Mouse (Mus musculus): ENCODE data around the gene Wdr5. TPM values are rescaled to one million over a fixed set of nuclear protein-coding genes. Genes with fewer than 3 reads are reported as not detected.

The Wdr5 gene
- polyA plus RNA-seq, 1 experiment from 2014 or later, result 33.7 TPM

GRCm38 (mm10) chr2:27572928-27573627 lies 58.1 kb downstream of the Wdr5 start:
- no peak overlapping the region for H3K4me3 ChIP-seq
- H3K27me3 ChIP-seq (replicated peaks), result no peaks in the 10 kb centered on the region
- H3K36me3 ChIP-seq, result no peaks in the 10 kb centered on the region
- peak; percentile 61; the same call in 1 of the 2 replicates for ATAC-seq (ENCODE audit: insufficient number of reproducible peaks, low FRiP score)
- peaks cover 29% of the 10 kb centered on the region for H3K4me1 ChIP-seq (replicated peaks)
- 52% methylated on average over 18 of the region's 18 CpGs for WGBS
- H3K9ac ChIP-seq, result no peak overlapping the region
- H3K27ac ChIP-seq (ENCODE audit: poor library complexity, severe bottlenecking), result 0 out of 2 replicates have a peak overlapping the region, but pooled peaks have one; percentile 31
- H3K4me2 ChIP-seq, result no peak overlapping the region
- no peaks in the 10 kb centered on the region; the same call in 1 of the 2 replicates for H3K9me3 ChIP-seq (replicated peaks)

- WGBS, result 79% methylated on average over 8 of the region's 8 CpGs
Observed at GRCm38 (mm10) chr2:27573628-27573966, 58.6 kb downstream of the Wdr5 start.

GRCm38 (mm10) chr2:27576416-27576815 lies 61.5 kb downstream of the Wdr5 start:
- no peak overlapping the region for H3K4me3 ChIP-seq
- WGBS, result 88% methylated on average over 4 of the region's 4 CpGs
- H3K4me1 ChIP-seq (replicated peaks), result peaks cover 22% of the 10 kb centered on the region
- no peaks in the 10 kb centered on the region for H3K36me3 ChIP-seq
- no peak overlapping the region for H3K27ac ChIP-seq (ENCODE audit: poor library complexity, severe bottlenecking)
- H3K27me3 ChIP-seq (replicated peaks), result 0 out of 2 replicates have a peak, but pooled peaks cover 10% of the 10 kb centered on the region
- H3K9me3 ChIP-seq (replicated peaks), result no peaks in the 10 kb centered on the region; the same call in 1 of the 2 replicates
- no peak for ATAC-seq (ENCODE audit: insufficient number of reproducible peaks, low FRiP score)
- H3K4me2 ChIP-seq, result no peak overlapping the region
- H3K9ac ChIP-seq, result no peak overlapping the region

More at GRCm38 (mm10) chr2:27573628-27573966, 58.6 kb downstream of the Wdr5 start:
- no peaks in the 10 kb centered on the region for H3K27me3 ChIP-seq (replicated peaks)
- 0 out of 2 replicates have a peak overlapping the region, but pooled peaks have one; percentile 31 for H3K27ac ChIP-seq (ENCODE audit: poor library complexity, severe bottlenecking)
- ATAC-seq (ENCODE audit: insufficient number of reproducible peaks, low FRiP score), result no peak
- H3K36me3 ChIP-seq, result no peaks in the 10 kb centered on the region
- no peak overlapping the region for H3K4me3 ChIP-seq
- H3K9ac ChIP-seq, result no peak overlapping the region
- no peaks in the 10 kb centered on the region; the same call in 1 of the 2 replicates for H3K9me3 ChIP-seq (replicated peaks)
- no peak overlapping the region for H3K4me2 ChIP-seq
- peaks cover 28% of the 10 kb centered on the region for H3K4me1 ChIP-seq (replicated peaks)

- no peak overlapping the region for H3K27ac ChIP-seq (ENCODE audit: poor library complexity, severe bottlenecking)
- H3K36me3 ChIP-seq, result no peaks in the 10 kb centered on the region
- WGBS, result 71% methylated on average over 4 of the region's 4 CpGs
- peaks cover 1% of the 10 kb centered on the region for H3K4me1 ChIP-seq (replicated peaks)
- no peak overlapping the region for H3K9ac ChIP-seq
- H3K9me3 ChIP-seq (replicated peaks), result no peaks in the 10 kb centered on the region; the same call in 1 of the 2 replicates
- H3K4me3 ChIP-seq, result no peak overlapping the region
- no peak for ATAC-seq (ENCODE audit: insufficient number of reproducible peaks, low FRiP score)
- H3K27me3 ChIP-seq (replicated peaks), result peaks cover 17% of the 10 kb centered on the region; the same call in 1 of the 2 replicates
- no peak overlapping the region for H3K4me2 ChIP-seq
Observed at GRCm38 (mm10) chr2:27578552-27578951, 63.6 kb downstream of the Wdr5 start.

- Histone ChIP-seq H3K4me1 (replicated peaks) (no peaks in the 10 kb centered on the region), H3K9me3 (replicated peaks) (peaks cover 8% of the 10 kb centered on the region; the same call in 1 of the 2 replicates), H3K4me2 (no peak overlapping the region), H3K27ac (ENCODE audit: poor library complexity, severe bottlenecking) (no peak overlapping the region), H3K4me3 (no peak overlapping the region), H3K9ac (no peak overlapping the region), H3K36me3 (no peaks in the 10 kb centered on the region), H3K27me3 (replicated peaks) (peaks cover 17% of the 10 kb centered on the region; the same call in 1 of the 2 replicates)
- no peak for ATAC-seq (ENCODE audit: insufficient number of reproducible peaks, low FRiP score)
- WGBS, result 44% methylated on average over 11 of the region's 11 CpGs
Observed at GRCm38 (mm10) chr2:27582112-27582511, 67.2 kb downstream of the Wdr5 start.

GRCm38 (mm10) chr2:27583019-27583418 lies 68.1 kb downstream of the Wdr5 start:
- Histone ChIP-seq H3K9me3 (replicated peaks) (peaks cover 8% of the 10 kb centered on the region; the same call in 1 of the 2 replicates), H3K27me3 (replicated peaks) (peaks cover 17% of the 10 kb centered on the region; the same call in 1 of the 2 replicates), H3K9ac (no peak overlapping the region), H3K4me1 (replicated peaks) (no peaks in the 10 kb centered on the region), H3K4me2 (no peak overlapping the region), H3K4me3 (no peak overlapping the region), H3K27ac (ENCODE audit: poor library complexity, severe bottlenecking) (no peak overlapping the region), H3K36me3 (no peaks in the 10 kb centered on the region)
- 74% methylated on average over 2 of the region's 2 CpGs for WGBS
- ATAC-seq (ENCODE audit: insufficient number of reproducible peaks, low FRiP score), result no peak

GRCm38 (mm10) chr2:27584546-27584945 lies 69.6 kb downstream of the Wdr5 start:
- Histone ChIP-seq H3K9ac (no peak overlapping the region), H3K9me3 (replicated peaks) (peaks cover 8% of the 10 kb centered on the region; the same call in 1 of the 2 replicates), H3K27ac (ENCODE audit: poor library complexity, severe bottlenecking) (no peak overlapping the region), H3K4me2 (no peak overlapping the region), H3K4me3 (no peak overlapping the region), H3K4me1 (replicated peaks) (no peaks in the 10 kb centered on the region), H3K36me3 (no peaks in the 10 kb centered on the region), H3K27me3 (replicated peaks) (peaks cover 12% of the 10 kb centered on the region; the same call in 1 of the 2 replicates)
- 93% methylated on average over 13 of the region's 13 CpGs for WGBS
- ATAC-seq (ENCODE audit: insufficient number of reproducible peaks, low FRiP score), result no peak

Other genes starting within 250 kb of the Wdr5 start
- 4.5 and 5.4 TPM in 2 replicates for gene Vav2, start 88.1 kb upstream of the Wdr5 start, polyA plus RNA-seq (2016; fragmentation: Nextera tagmentation; extraction: Ambion mirVana)
- gene Brd3os, start 72.8 kb upstream of the Wdr5 start, polyA plus RNA-seq (2016; fragmentation: Nextera tagmentation; extraction: Ambion mirVana), result 2.9 and 3.2 TPM in 2 replicates
- gene Brd3, start 7.5 kb upstream of the Wdr5 start, polyA plus RNA-seq (2016; fragmentation: Nextera tagmentation; extraction: Ambion mirVana), result 80.9 and 87.1 TPM in 2 replicates
- 7.8 and 8.6 TPM in 2 replicates for gene Rxra, start 161.3 kb downstream of the Wdr5 start, polyA plus RNA-seq (2016; fragmentation: Nextera tagmentation; extraction: Ambion mirVana)